ENCODE assay signal across 11 mouse cellular contexts in genomic region chr11:88297526-88297925, GRCm38 (mm10). TPM values are rescaled to one million over a fixed set of nuclear protein-coding genes. Genes with fewer than 3 reads are reported as not detected.
DNase-seq lines count a peak whose midpoint lies in the region; ATAC-seq lines count a peak whose summit lies in the region.
"Had no signal": no experiment of that assay in that cellular context is flagged by ENCODE, and none has a peak within 500 bp of the region (broad histone marks: within the 10 kb centered on the region; RNA-seq: fewer than 3 reads in every experiment).

No protein-coding gene starts in this region.

- peaks cover 53% of the 10 kb centered on the region for H3K27me3 ChIP-seq in liver, embryonic 12.5 days (replicated peaks)
- H3K27me3 ChIP-seq in liver, embryonic 11.5 days (replicated peaks; ENCODE audit: control insufficient read depth, insufficient read depth, low read length) = peaks cover 19% of the 10 kb centered on the region
- H3K27me3 ChIP-seq in intestine, embryonic 15.5 days (replicated peaks) = no peaks in the 10 kb centered on the region
- H3K27me3 ChIP-seq in midbrain, embryonic 14.5 days (ENCODE audit: control insufficient read depth, insufficient read depth, low read length) = no peaks in the 10 kb centered on the region
- no peaks in the 10 kb centered on the region for H3K27me3 ChIP-seq in forebrain, embryonic 15.5 days

- H3K4me2 ChIP-seq in liver, embryonic 12.5 days = no peak overlapping the region
- no peak overlapping the region for H3K4me2 ChIP-seq in liver, embryonic 11.5 days
- no peak overlapping the region for H3K4me2 ChIP-seq in intestine, embryonic 15.5 days (replicated peaks)
- H3K4me2 ChIP-seq in midbrain, embryonic 14.5 days (ENCODE audit: low read length) = no peak overlapping the region
- H3K4me2 ChIP-seq in forebrain, embryonic 15.5 days (replicated peaks) = no peak overlapping the region

- DNase-seq in liver, embryonic 11.5 days (ENCODE audit: low spot score) = no peak
- peak; percentile 37 for DNase-seq in ZHBTc4 (ENCODE audit: low read depth, low spot score)
- peak; percentile 59 for DNase-seq in midbrain, embryonic 14.5 days
- DNase-seq in thymus, postnatal 25 days = no peak
- DNase-seq in spleen, postnatal 10 days (ENCODE audit: low spot score in 2 of 2) = no peak
- DNase-seq: heart, postnatal 36 days; lung, adult 2 months; right cerebral cortex, postnatal 4 days had no signal

- ATAC-seq in liver, embryonic 12.5 days = 0 out of 2 replicates have a peak, but pooled peaks have one; percentile 32
- ATAC-seq in liver, embryonic 11.5 days (replicated peaks; ENCODE audit: low FRiP score) = no peak
- ATAC-seq in intestine, embryonic 15.5 days = peak; percentile 82
- no peak for ATAC-seq in midbrain, embryonic 14.5 days (ENCODE audit: low FRiP score, low TSS enrichment)
- ATAC-seq in forebrain, embryonic 15.5 days (replicated peaks) = no peak

- WGBS in liver, embryonic 12.5 days (ENCODE audit: insufficient replicate concordance) = 49% methylated on average over 4 of the region's 4 CpGs
- 45% methylated on average over 4 of the region's 4 CpGs for WGBS in liver, embryonic 11.5 days
- WGBS in intestine, embryonic 15.5 days = 35% methylated on average over 4 of the region's 4 CpGs
- WGBS in midbrain, embryonic 14.5 days = 41% methylated on average over 4 of the region's 4 CpGs
- 80% methylated on average over 4 of the region's 4 CpGs for WGBS in forebrain, embryonic 15.5 days

- no peak overlapping the region for H3K27ac ChIP-seq in liver, embryonic 12.5 days
- no peak overlapping the region for H3K27ac ChIP-seq in liver, embryonic 11.5 days (ENCODE audit: low read depth, low read length)
- no peak overlapping the region for H3K27ac ChIP-seq in intestine, embryonic 15.5 days
- H3K27ac ChIP-seq in midbrain, embryonic 14.5 days (replicated peaks; ENCODE audit: low read depth, low read length) = no peak overlapping the region
- no peak overlapping the region for H3K27ac ChIP-seq in forebrain, embryonic 15.5 days (replicated peaks)

- H3K9me3 ChIP-seq in liver, embryonic 12.5 days (replicated peaks) = no peaks in the 10 kb centered on the region
- H3K9me3 ChIP-seq in liver, embryonic 11.5 days (ENCODE audit: control insufficient read depth, low read length) = no peaks in the 10 kb centered on the region
- H3K9me3 ChIP-seq in intestine, embryonic 15.5 days = no peaks in the 10 kb centered on the region
- no peaks in the 10 kb centered on the region for H3K9me3 ChIP-seq in midbrain, embryonic 14.5 days (ENCODE audit: control insufficient read depth, low read length)
- no peaks in the 10 kb centered on the region for H3K9me3 ChIP-seq in forebrain, embryonic 15.5 days

- H3K4me1 ChIP-seq in liver, embryonic 12.5 days = 0 out of 2 replicates have a peak, but pooled peaks cover 16% of the 10 kb centered on the region
- peaks cover 11% of the 10 kb centered on the region for H3K4me1 ChIP-seq in liver, embryonic 11.5 days (replicated peaks; ENCODE audit: control insufficient read depth, insufficient read depth, low read length)
- peaks cover 6% of the 10 kb centered on the region for H3K4me1 ChIP-seq in intestine, embryonic 15.5 days (replicated peaks)
- H3K4me1 ChIP-seq in midbrain, embryonic 14.5 days (ENCODE audit: control insufficient read depth, insufficient read depth, low read length) = peaks cover 22% of the 10 kb centered on the region; the same call in 1 of the 2 replicates
- H3K4me1 ChIP-seq in forebrain, embryonic 15.5 days = peaks cover 8% of the 10 kb centered on the region

- H3K9ac ChIP-seq in liver, embryonic 12.5 days = no peak overlapping the region
- no peak overlapping the region for H3K9ac ChIP-seq in liver, embryonic 11.5 days (ENCODE audit: low read depth, low read length)
- H3K9ac ChIP-seq in intestine, embryonic 15.5 days = no peak overlapping the region
- no peak overlapping the region for H3K9ac ChIP-seq in midbrain, embryonic 14.5 days (replicated peaks; ENCODE audit: low read length)
- H3K9ac ChIP-seq in forebrain, embryonic 15.5 days (replicated peaks) = no peak overlapping the region

- H3K36me3 ChIP-seq in liver, embryonic 12.5 days = no peaks in the 10 kb centered on the region
- no peaks in the 10 kb centered on the region for H3K36me3 ChIP-seq in liver, embryonic 11.5 days (ENCODE audit: control insufficient read depth, insufficient read depth, low read length)
- H3K36me3 ChIP-seq in intestine, embryonic 15.5 days = no peaks in the 10 kb centered on the region
- H3K36me3 ChIP-seq in midbrain, embryonic 14.5 days (ENCODE audit: control insufficient read depth, insufficient read depth, low read length) = no peaks in the 10 kb centered on the region
- H3K36me3 ChIP-seq in forebrain, embryonic 15.5 days = no peaks in the 10 kb centered on the region

- H3K4me3 ChIP-seq in liver, embryonic 12.5 days = no peak overlapping the region
- no peak overlapping the region for H3K4me3 ChIP-seq in liver, embryonic 11.5 days (ENCODE audit: low read depth, low read length)
- H3K4me3 ChIP-seq in intestine, embryonic 15.5 days (replicated peaks) = no peak overlapping the region
- H3K4me3 ChIP-seq in midbrain, embryonic 14.5 days (replicated peaks; ENCODE audit: low read depth, low read length) = no peak overlapping the region
- H3K4me3 ChIP-seq in forebrain, embryonic 15.5 days = no peak overlapping the region

RNA-seq across cellular contexts. Expression of gene Ccdc182, which starts 3.7 kb away (rescaled TPM):
- 0.10 and 0.14 TPM in 2 replicates for polyA plus RNA-seq in liver, embryonic 12.5 days (2016; fragmentation: Nextera tagmentation; extraction: Ambion mirVana)
- polyA plus RNA-seq in liver, embryonic 11.5 days (2014; fragmentation: Nextera tagmentation; extraction: Ambion mirVana) = not detected in 2 replicates
- polyA plus RNA-seq in intestine, embryonic 15.5 days (2015; fragmentation: Nextera tagmentation; extraction: Ambion mirVana) = not detected in 2 replicates
- 0.30 and 0.59 TPM in 2 replicates for polyA plus RNA-seq in midbrain, embryonic 14.5 days (2014; fragmentation: Nextera tagmentation; extraction: Ambion mirVana)
- 0.23 TPM in 1 of 2 replicates, not detected in the other for polyA plus RNA-seq in forebrain, embryonic 15.5 days (2015; fragmentation: Nextera tagmentation; extraction: Ambion mirVana)
- polyA plus RNA-seq: lung, adult 2 months had no signal

Comparison
In these comparisons a context has a peak if more than half of its experiments do, and no peak if none do; other contexts are left out.
1. ATAC-seq: peak in liver, embryonic 12.5 days (single experiment) and intestine, embryonic 15.5 days (single experiment); none in liver, embryonic 11.5 days (single experiment), midbrain, embryonic 14.5 days (single experiment) and forebrain, embryonic 15.5 days (single experiment).
2. DNase-seq: peak in ZHBTc4 (single experiment) and midbrain, embryonic 14.5 days (single experiment); none in liver, embryonic 11.5 days (single experiment), thymus, postnatal 25 days (single experiment) and spleen, postnatal 10 days (0 of 2).